Mouse (Mus musculus) liver, adult 2 months (tissue): Measurements from ENCODE around the gene Klc3. TPM values are rescaled to one million over a fixed set of nuclear protein-coding genes. Genes with fewer than 3 reads are reported as not detected.

Experiments
- DNase-seq: peaks from one replicate; pipeline ENCODE4 v3.0.0-alpha.2; 2011; ENCODE audit warnings: low read depth, low spot score; ENCODE audit errors: extremely low read depth
- H3K27ac ChIP-seq: fragments of 200-500 bp; replicated peaks from 2 replicates; pipeline ENCODE4 v1.5.1; 2012; ENCODE audit warnings: low read depth, mild to moderate bottlenecking, control low read depth, inconsistent platforms, low read length; ENCODE audit not compliant: insufficient read depth
- H3K27me3 ChIP-seq: fragments of 200-500 bp; 2 replicates; pipeline ENCODE4 v1.6.1; 2012; ENCODE audit warnings: mild to moderate bottlenecking, moderate library complexity, low read length, inconsistent platforms; ENCODE audit not compliant: control insufficient read depth, insufficient read depth
- H3K36me3 ChIP-seq: fragments of 200-500 bp; 2 replicates; pipeline ENCODE4 v1.6.1; 2012; ENCODE audit warnings: low read length, inconsistent platforms; ENCODE audit not compliant: control insufficient read depth, insufficient read depth
- H3K4me1 ChIP-seq: fragments of 200-500 bp; 2 replicates; pipeline ENCODE4 v1.6.1; 2011; ENCODE audit warnings: low read length; ENCODE audit not compliant: control insufficient read depth, insufficient read depth
- H3K4me3 ChIP-seq: fragments of 200-500 bp; 2 replicates; pipeline ENCODE4 v1.5.1; 2011; ENCODE audit warnings: low read depth, mild to moderate bottlenecking, control low read depth, low read length, moderate library complexity; ENCODE audit not compliant: insufficient read depth
- H3K79me2 ChIP-seq: fragments of 200-500 bp; 2 replicates; pipeline ENCODE4 v1.6.1; 2012; ENCODE audit warnings: inconsistent platforms, mild to moderate bottlenecking, low read length, moderate library complexity; ENCODE audit not compliant: control insufficient read depth, insufficient read depth
- H3K9ac ChIP-seq: fragments of 200-500 bp; 2 replicates; pipeline ENCODE4 v1.6.1; 2012; ENCODE audit warnings: low read depth, mild to moderate bottlenecking, control low read depth, inconsistent platforms, low read length
- CTCF ChIP-seq: fragments of 200-500 bp; IDR thresholded peaks from 2 replicates; pipeline ENCODE4 v1.5.1; 2011; ENCODE audit warnings: low read depth, low read length, control low read depth
- POLR2A ChIP-seq: fragments of 200-500 bp; IDR thresholded peaks from 2 replicates; pipeline ENCODE4 v1.6.1; 2011; ENCODE audit warnings: low read length, control low read depth; ENCODE audit not compliant: insufficient read depth; ENCODE audit errors: extremely low read depth
- WGBS: fragments of 180-500 bp; shearing (Covaris S2); methylation state at CpG from one replicate; pipeline ENCODE4 v1.1.7; 2018; 5-methylcytosine and 5-hydroxymethylcytosine counted together
- polyA plus RNA-seq: library from polyadenylated mRNA; depleted of rRNA; stranded (reverse); fragments of >200 nt; gene quantifications from 2 replicates; pipeline ENCODE4 v1.2.3, GENCODE M21; 2012
- total RNA-seq: library from RNA; depleted of rRNA; stranded (reverse); fragments of >200 nt; gene quantifications from 2 replicates; pipeline ENCODE4 v1.2.3, GENCODE M21; 2014

Gene Klc3
- total and polyA plus RNA-seq, 2 experiments: 0.17 to 0.37 TPM

DNA sequence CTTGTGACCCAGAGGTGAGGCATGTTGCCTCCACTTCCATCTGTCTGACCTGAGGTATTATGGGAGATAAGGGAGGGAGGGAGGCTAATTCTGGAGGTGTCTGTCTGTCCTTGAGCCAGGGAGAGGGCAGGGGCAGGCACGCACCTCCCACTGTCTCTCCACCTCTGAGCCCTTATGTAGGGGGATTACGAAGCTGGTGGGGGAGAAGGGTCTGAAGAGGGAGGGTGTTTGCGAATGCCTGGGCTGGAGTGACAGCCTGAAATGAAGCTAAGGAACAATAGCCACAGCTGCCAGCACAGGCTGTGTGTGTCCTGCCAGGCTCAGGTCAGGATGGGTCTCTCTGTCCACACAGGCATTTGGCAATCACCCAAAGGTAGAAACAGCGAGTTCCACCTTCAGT is 41.6 kb downstream of the Klc3 start:
- Histone ChIP-seq H3K4me3 (no peak overlapping the region), H3K27ac (no peak overlapping the region), H3K4me1 (peaks cover 4% of the 10 kb centered on the region; the same call in 1 of the 2 replicates), H3K27me3 (no peaks in the 10 kb centered on the region), H3K79me2 (no peaks in the 10 kb centered on the region), H3K36me3 (no peaks in the 10 kb centered on the region), H3K9ac (no peak overlapping the region)
- 48% methylated on average over 4 of the region's 4 CpGs for WGBS
- TF ChIP-seq CTCF: no peak
- TF ChIP-seq POLR2A: no peak
- peak; percentile 60 for DNase-seq

DNA sequence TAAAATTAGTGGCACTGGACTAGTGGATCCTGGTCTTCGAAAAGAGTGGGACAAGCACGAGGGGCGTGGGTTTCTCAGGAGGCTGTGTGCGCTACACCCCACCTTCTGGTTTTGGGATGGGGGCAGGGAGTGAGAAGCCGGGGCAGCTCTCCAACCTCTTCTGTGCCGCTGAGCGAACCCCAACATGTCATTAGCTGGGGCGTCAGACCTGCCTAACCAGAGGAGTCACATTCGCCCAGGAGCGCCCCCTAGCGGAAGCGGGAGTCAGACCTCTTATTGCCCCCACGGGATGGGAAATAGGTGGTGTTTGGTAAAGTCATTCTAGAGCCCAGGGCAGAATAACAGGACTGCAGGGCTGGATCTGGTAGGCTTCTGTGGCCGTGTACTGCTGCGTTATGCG is 42.2 kb downstream of the Klc3 start:
- Histone ChIP-seq H3K27me3 (no peaks in the 10 kb centered on the region), H3K4me3 (peak overlapping the region; percentile 78), H3K27ac (no peak overlapping the region; the same call in 1 of the 2 replicates), H3K79me2 (no peaks in the 10 kb centered on the region), H3K9ac (peak overlapping the region; percentile 73), H3K4me1 (peaks cover 4% of the 10 kb centered on the region; the same call in 1 of the 2 replicates), H3K36me3 (no peaks in the 10 kb centered on the region)
- DNase-seq: peak; percentile 59
- WGBS: 5% methylated on average over 16 of the region's 16 CpGs
- TF ChIP-seq CTCF (peak; percentile 89), POLR2A (no peak)

DNA sequence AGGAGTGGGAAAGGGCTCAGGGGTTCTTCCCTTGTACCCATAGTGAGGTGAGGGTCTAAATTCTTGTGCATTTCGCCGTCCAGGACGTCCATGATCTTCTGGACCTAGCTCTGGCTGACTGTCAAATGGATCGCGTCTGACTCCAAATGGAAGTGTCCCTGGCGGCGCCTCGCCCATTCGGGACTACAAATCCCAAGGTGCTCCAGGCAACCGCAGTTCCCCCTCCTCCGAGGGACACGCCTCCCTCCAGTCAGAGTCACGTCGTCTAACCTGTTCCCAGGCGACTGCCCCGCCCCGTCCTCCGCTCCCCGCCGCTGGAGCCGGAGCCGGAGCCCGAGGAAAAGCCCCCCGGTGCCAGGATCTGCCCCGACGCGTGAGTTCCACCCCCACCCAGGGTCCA is 43.0 kb downstream of the Klc3 start:
- H3K4me1 ChIP-seq: peaks cover 4% of the 10 kb centered on the region; the same call in 1 of the 2 replicates
- H3K27ac ChIP-seq: peak overlapping the region; percentile 50
- DNase-seq: peak; percentile 94
- H3K9ac ChIP-seq: peak overlapping the region; percentile 73
- no peaks in the 10 kb centered on the region for H3K27me3 ChIP-seq
- no peaks in the 10 kb centered on the region for H3K79me2 ChIP-seq
- WGBS: 1% methylated on average over 27 of the region's 27 CpGs
- TF ChIP-seq POLR2A (no peak), CTCF (no peak)
- no peaks in the 10 kb centered on the region for H3K36me3 ChIP-seq
- peak overlapping the region; percentile 78 for H3K4me3 ChIP-seq

DNA sequence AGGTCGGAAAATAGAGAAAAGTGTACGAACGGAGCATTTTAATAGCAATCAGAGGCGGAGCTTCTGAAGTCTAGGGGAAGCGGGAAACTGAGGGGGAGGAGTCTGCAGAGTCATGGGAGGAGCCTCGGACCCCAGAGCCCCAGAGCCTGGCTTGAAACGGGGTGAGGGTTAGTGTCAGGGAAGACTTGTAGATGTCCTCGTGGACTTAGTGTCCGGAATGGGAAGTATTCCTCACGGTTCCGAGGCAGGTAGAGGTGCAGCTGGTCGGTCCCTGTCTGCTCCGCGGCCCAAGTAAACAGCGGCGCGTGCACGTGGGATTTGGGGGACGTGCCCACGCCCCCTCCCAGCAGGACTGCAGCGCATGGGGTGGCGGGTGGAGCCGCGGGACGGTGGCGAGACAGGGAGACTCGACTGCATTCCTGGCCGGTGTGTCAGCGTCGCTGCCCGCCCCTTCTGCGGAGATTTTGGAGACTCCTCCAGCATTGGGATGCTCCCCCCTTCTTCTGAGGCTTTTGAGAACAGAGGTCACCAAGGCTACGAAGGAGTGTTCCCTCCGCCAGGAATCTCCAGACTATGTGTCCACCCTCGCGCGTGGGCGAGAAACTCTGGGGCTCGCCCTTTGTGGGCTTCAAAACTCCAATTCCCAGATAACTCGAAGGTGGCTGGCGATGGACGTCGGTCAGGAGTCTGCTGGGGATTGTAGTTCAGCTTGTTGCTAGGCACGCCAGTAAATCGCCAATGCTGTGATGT is 43.8 kb downstream of the Klc3 start:
- H3K27me3 ChIP-seq: no peaks in the 10 kb centered on the region
- no peaks in the 10 kb centered on the region for H3K36me3 ChIP-seq
- peak overlapping the region; percentile 67 for H3K9ac ChIP-seq
- H3K27ac ChIP-seq: peak overlapping the region; percentile 50
- H3K79me2 ChIP-seq: no peaks in the 10 kb centered on the region
- peak overlapping the region; percentile 90 for H3K4me3 ChIP-seq
- DNase-seq: peak; percentile 82
- TF ChIP-seq POLR2A (no peak), CTCF (no peak)
- H3K4me1 ChIP-seq: peaks cover 4% of the 10 kb centered on the region; the same call in 1 of the 2 replicates
- WGBS: under 1% methylated on average over 45 of the region's 45 CpGs

DNA sequence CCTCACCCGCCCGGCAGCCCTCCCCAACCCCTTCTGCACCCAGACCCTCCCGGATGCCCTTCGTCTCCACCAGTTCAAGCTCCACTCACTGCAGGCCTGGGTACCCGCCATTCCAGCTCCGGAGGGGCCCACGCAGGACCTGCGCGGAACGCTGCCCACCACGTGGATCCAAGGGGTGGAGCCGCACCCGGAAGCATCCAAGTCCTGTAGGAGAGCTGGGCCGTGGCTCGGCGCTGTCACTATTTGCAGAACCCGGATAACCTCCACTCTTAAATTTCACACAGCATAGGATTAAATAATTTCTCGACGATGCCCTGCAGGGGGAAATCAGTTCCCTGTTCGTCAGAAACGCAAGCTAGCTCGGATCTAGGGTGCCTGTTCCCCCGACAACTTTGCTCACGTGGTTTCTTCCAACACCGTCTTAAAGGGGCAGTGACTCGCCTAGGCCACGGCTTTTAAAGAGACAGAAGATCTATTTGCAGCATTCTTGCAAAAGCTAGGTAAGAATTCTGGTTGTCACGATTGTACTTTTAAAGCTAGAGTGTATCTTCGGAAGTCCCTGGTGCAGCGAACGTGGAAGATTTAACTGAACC is 44.5 kb downstream of the Klc3 start, which contains the start of the genes Cd3eap and Ppp1r13l:
Cd3eap (minus strand) TSS at position 185 of the 593 bp plus-strand sequence.
Ppp1r13l (plus strand) TSS at position 451 of the 593 bp plus-strand sequence.
- H3K79me2 ChIP-seq: no peaks in the 10 kb centered on the region
- H3K9ac ChIP-seq: peak within 1 kb of the TSS; percentile 67
- peak within 1 kb of the TSS; percentile 50 for H3K27ac ChIP-seq
- DNase-seq: peak; percentile 86
- peaks cover 4% of the 10 kb centered on the region; the same call in 1 of the 2 replicates for H3K4me1 ChIP-seq
- TF ChIP-seq POLR2A: 0 out of 2 replicates have a peak, but pooled peaks have one; percentile 56
- no peak for TF ChIP-seq CTCF
- no peaks in the 10 kb centered on the region for H3K27me3 ChIP-seq
- under 1% methylated on average over 31 of the region's 31 CpGs for WGBS
- no peaks in the 10 kb centered on the region for H3K36me3 ChIP-seq
- peak within 1 kb of the TSS; percentile 90 for H3K4me3 ChIP-seq
